Mouse (Mus musculus) CH12.LX (cell line): ENCODE data around the gene Adamts18.

Source experiments
- CTCF ChIP-seq, 2 experiments: IDR thresholded peaks in 1 of 2; conservative IDR thresholded peaks in 1 of 2; 2 replicates each; pipeline ENCODE4 v1.5.1; 2011 to 2012; ENCODE audit warnings: low read depth in 2 of 2, low read length in 2 of 2, improper control_type of control experiment in 1 of 2, inconsistent platforms in 1 of 2, mild to moderate bottlenecking in 1 of 2, moderate library complexity in 1 of 2
- MEF2A ChIP-seq: IDR thresholded peaks from 2 replicates; pipeline ENCODE4 v1.6.1; 2014; ENCODE audit warnings: low read depth, mild to moderate bottlenecking, inconsistent platforms, low read length, improper control_type of control experiment, borderline replicate concordance

DNA sequence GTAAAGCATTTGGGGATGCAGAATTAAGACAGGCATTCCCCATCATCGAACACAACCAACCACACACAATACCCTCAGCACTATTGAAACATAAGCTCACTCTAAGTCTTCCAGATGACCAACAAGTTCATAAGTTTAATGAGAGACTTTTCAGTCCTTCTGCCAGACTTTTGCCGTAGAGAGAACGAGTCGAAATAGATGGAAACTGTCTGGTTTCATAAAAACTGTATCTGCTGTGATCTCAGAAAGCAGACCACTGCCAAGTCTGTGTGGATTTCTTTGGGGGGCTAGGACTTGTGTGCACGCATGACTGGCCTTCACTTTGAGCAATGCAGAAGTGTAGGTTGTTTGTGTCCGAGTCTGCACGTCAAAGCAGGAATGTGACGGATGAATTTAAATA is 123.2 kb downstream of the Adamts18 start:
- TF ChIP-seq CTCF (conservative IDR thresholded peaks at IDR 0.05 in 1 of 2, IDR thresholded peaks at IDR 0.05 in 1 of 2; ENCODE audit: low read depth in 2 of 2, low read length in 2 of 2) (no peak), MEF2A (no peak)
